Mouse (Mus musculus) myocyte (in vitro differentiated cells): ENCODE measurements around the gene Slc46a1.

ENCODE experiments used
- CEBPB ChIP-seq: IDR thresholded peaks from 2 replicates; pipeline ENCODE4 v1.6.1; 2011; ENCODE audit warnings: mild to moderate bottlenecking, moderate library complexity; ENCODE audit not compliant: poor library complexity, insufficient read depth, severe bottlenecking
- MAX ChIP-seq: IDR thresholded peaks from one replicate; pipeline ENCODE4 v1.6.1; 2011; ENCODE audit warnings: low read depth, mild to moderate bottlenecking, control low read depth
- POLR2A ChIP-seq: IDR thresholded peaks from one replicate; pipeline ENCODE4 v1.6.1; 2011; ENCODE audit warnings: low read depth, mild to moderate bottlenecking, control low read depth, moderate library complexity; ENCODE audit not compliant: insufficient read length
- REST ChIP-seq: IDR thresholded peaks from one replicate; pipeline ENCODE4 v1.6.1; 2011; ENCODE audit warnings: mild to moderate bottlenecking, control low read depth, moderate library complexity; ENCODE audit not compliant: insufficient read depth, insufficient read length
- TCF12 ChIP-seq: IDR thresholded peaks from one replicate; pipeline ENCODE4 v1.6.1; 2011; ENCODE audit warnings: mild to moderate bottlenecking, control low read depth; ENCODE audit not compliant: poor library complexity, insufficient read depth, severe bottlenecking
- USF1 ChIP-seq: IDR thresholded peaks from one replicate; pipeline ENCODE4 v1.6.1; 2011; ENCODE audit warnings: low read depth, mild to moderate bottlenecking, control low read depth, moderate library complexity

DNA sequence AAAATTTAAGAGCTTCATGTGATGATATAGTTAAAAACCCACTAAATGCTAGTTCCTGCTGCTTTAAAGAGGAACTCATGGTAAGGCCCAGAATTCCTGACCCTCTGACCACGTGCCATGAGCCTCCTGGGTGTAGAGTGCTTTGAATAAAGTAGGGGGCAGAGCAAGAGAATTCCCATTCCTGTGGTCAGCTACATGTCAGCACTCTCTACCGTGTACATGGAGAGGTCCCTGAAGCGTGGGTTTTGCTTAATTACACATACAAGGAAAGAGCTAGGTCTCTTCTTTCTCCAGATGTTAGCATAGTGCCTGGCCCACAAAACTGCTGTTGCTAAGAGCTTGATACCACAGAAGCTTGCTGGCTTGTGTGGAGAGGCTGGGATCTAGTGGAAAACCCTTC lies 39.9 kb downstream of the Slc46a1 start:
- no peak for TF ChIP-seq POLR2A
- no peak for TF ChIP-seq USF1
- TF ChIP-seq REST = no peak
- no peak for TF ChIP-seq MAX
- no peak for TF ChIP-seq TCF12
- TF ChIP-seq CEBPB = no peak
